Mouse (Mus musculus): Measurements from ENCODE around the gene Fgb. TPM values are rescaled to one million over a fixed set of nuclear protein-coding genes. Genes with fewer than 3 reads are reported as not detected.

Gene Fgb
- polyA plus RNA-seq, 1 experiment from 2014 or later: 0.78 TPM

DNA sequence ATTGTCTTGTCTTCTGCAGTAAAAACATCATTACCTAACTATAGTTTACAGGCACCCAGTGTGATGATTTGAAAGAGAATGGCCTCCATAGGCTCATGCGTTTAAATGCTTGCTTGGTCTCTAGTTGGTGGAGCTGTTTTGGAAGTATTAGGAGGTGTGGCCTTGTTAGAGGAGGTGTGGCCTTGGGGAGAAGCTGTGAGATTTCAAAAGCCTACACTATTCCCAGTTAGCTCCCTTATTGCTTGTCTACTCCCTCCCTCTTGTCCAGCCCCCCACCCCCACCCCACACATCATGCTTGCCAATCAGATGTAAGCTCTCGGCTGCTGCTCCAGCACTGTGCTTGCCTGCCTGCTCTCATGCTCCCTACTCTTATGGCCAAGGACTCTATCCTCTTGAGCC lies 7.4 kb upstream of the Fgb start:
- Histone ChIP-seq H3K27ac (ENCODE audit: low read length) (no peak overlapping the region), H3K36me3 (ENCODE audit: control insufficient read depth, insufficient read depth, low read length) (peaks cover 30% of the 10 kb centered on the region), H3K4me2 (ENCODE audit: low read depth, low read length) (no peak overlapping the region), H3K4me1 (replicated peaks; ENCODE audit: control insufficient read depth, insufficient read depth, low read length) (peaks cover 7% of the 10 kb centered on the region), H3K9ac (ENCODE audit: low read length) (no peak overlapping the region), H3K4me3 (ENCODE audit: low read length) (no peak overlapping the region), H3K9me3 (ENCODE audit: control insufficient read depth, low read length) (no peaks in the 10 kb centered on the region), H3K27me3 (ENCODE audit: control insufficient read depth, insufficient read depth, low read depth, low read length) (no peaks in the 10 kb centered on the region)
- ATAC-seq (ENCODE audit: low read depth): no peak
- WGBS: 92% methylated on average over 2 of the region's 2 CpGs

- Histone ChIP-seq H3K4me1 (replicated peaks; ENCODE audit: control insufficient read depth, insufficient read depth, low read length) (peaks cover 7% of the 10 kb centered on the region), H3K9me3 (ENCODE audit: control insufficient read depth, low read length) (no peaks in the 10 kb centered on the region), H3K4me2 (ENCODE audit: low read depth, low read length) (peak within 1 kb of the TSS; percentile 74), H3K4me3 (ENCODE audit: low read length) (peak within 1 kb of the TSS; percentile 88), H3K36me3 (ENCODE audit: control insufficient read depth, insufficient read depth, low read length) (peaks cover 16% of the 10 kb centered on the region), H3K9ac (ENCODE audit: low read length) (peak within 1 kb of the TSS; percentile 89), H3K27me3 (ENCODE audit: control insufficient read depth, insufficient read depth, low read depth, low read length) (no peaks in the 10 kb centered on the region), H3K27ac (ENCODE audit: low read length) (peak within 1 kb of the TSS; percentile 70)
- peak; percentile 100 for ATAC-seq (ENCODE audit: low read depth)
- whole genome bisulfite sequencing: under 1% methylated on average over 60 of the region's 61 CpGs
Measured at GRCm38 (mm10) chr3:83055281-83056038, 5.8 kb upstream of the Fgb start, which contains the start of gene Plrg1. Plrg1 (plus strand) TSS chr3:83055522.

DNA sequence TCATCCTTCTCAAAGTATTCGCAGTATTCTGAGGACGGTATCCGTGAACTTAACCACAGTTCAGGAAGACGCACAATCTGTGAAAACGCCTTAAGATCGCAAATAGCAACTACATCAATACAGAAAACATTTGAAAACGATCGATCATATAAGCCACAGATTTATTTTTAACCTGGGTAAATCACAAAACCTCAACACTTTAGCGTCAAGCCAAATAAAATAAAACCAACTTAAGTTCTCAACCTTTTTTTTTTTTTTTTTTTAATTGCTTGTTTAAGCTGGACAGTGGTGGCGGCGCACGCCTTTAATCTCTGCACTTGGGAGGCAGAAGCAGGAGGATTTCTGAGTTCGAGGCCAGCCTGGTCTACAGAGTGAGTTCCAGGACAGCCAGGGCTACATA lies 5.1 kb upstream of the Fgb start:
- Histone ChIP-seq H3K4me1 (replicated peaks; ENCODE audit: control insufficient read depth, insufficient read depth, low read length) (peaks cover 7% of the 10 kb centered on the region), H3K36me3 (ENCODE audit: control insufficient read depth, insufficient read depth, low read length) (peaks cover 11% of the 10 kb centered on the region), H3K9ac (ENCODE audit: low read length) (peak overlapping the region; percentile 57), H3K27me3 (ENCODE audit: control insufficient read depth, insufficient read depth, low read depth, low read length) (no peaks in the 10 kb centered on the region), H3K4me3 (ENCODE audit: low read length) (peak overlapping the region; percentile 88), H3K9me3 (ENCODE audit: control insufficient read depth, low read length) (no peaks in the 10 kb centered on the region), H3K4me2 (ENCODE audit: low read depth, low read length) (peak overlapping the region; percentile 49), H3K27ac (ENCODE audit: low read length) (no peak overlapping the region)
- 28% methylated on average over 13 of the region's 13 CpGs for WGBS
- ATAC-seq (ENCODE audit: low read depth): no peak

- Histone ChIP-seq H3K4me3 (ENCODE audit: low read length) (no peak overlapping the region), H3K4me1 (replicated peaks; ENCODE audit: control insufficient read depth, insufficient read depth, low read length) (peaks cover 7% of the 10 kb centered on the region), H3K27ac (ENCODE audit: low read length) (no peak overlapping the region), H3K9ac (ENCODE audit: low read length) (0 out of 2 replicates have a peak overlapping the region, but pooled peaks have one; percentile 26), H3K9me3 (ENCODE audit: control insufficient read depth, low read length) (no peaks in the 10 kb centered on the region), H3K4me2 (ENCODE audit: low read depth, low read length) (no peak overlapping the region), H3K27me3 (ENCODE audit: control insufficient read depth, insufficient read depth, low read depth, low read length) (no peaks in the 10 kb centered on the region), H3K36me3 (ENCODE audit: control insufficient read depth, insufficient read depth, low read length) (peaks cover 2% of the 10 kb centered on the region)
- WGBS: 25% methylated on average over 10 of the region's 10 CpGs
- ATAC-seq (ENCODE audit: low read depth): no peak
Measured at GRCm38 (mm10) chr3:83053758-83054157, 4.1 kb upstream of the Fgb start.

GRCm38 (mm10) chr3:83053126-83053525 lies 3.5 kb upstream of the Fgb start:
- Histone ChIP-seq H3K27ac (ENCODE audit: low read length) (no peak overlapping the region), H3K27me3 (ENCODE audit: control insufficient read depth, insufficient read depth, low read depth, low read length) (no peaks in the 10 kb centered on the region), H3K4me1 (replicated peaks; ENCODE audit: control insufficient read depth, insufficient read depth, low read length) (peaks cover 7% of the 10 kb centered on the region), H3K4me2 (ENCODE audit: low read depth, low read length) (no peak overlapping the region), H3K36me3 (ENCODE audit: control insufficient read depth, insufficient read depth, low read length) (no peaks in the 10 kb centered on the region; the same call in 1 of the 2 replicates), H3K4me3 (ENCODE audit: low read length) (no peak overlapping the region), H3K9me3 (ENCODE audit: control insufficient read depth, low read length) (no peaks in the 10 kb centered on the region), H3K9ac (ENCODE audit: low read length) (no peak overlapping the region)
- no peak for ATAC-seq (ENCODE audit: low read depth)
- 82% methylated on average over 7 of the region's 7 CpGs for WGBS

GRCm38 (mm10) chr3:83052102-83052501 lies 2.4 kb upstream of the Fgb start:
- no peaks in the 10 kb centered on the region for H3K9me3 ChIP-seq (ENCODE audit: control insufficient read depth, low read length)
- H3K4me2 ChIP-seq (ENCODE audit: low read depth, low read length): no peak overlapping the region
- WGBS: 73% methylated on average over 5 of the region's 5 CpGs
- H3K4me1 ChIP-seq (replicated peaks; ENCODE audit: control insufficient read depth, insufficient read depth, low read length): peaks cover 7% of the 10 kb centered on the region
- no peaks in the 10 kb centered on the region for H3K36me3 ChIP-seq (ENCODE audit: control insufficient read depth, insufficient read depth, low read length)
- no peaks in the 10 kb centered on the region for H3K27me3 ChIP-seq (ENCODE audit: control insufficient read depth, insufficient read depth, low read depth, low read length)
- no peak overlapping the region for H3K4me3 ChIP-seq (ENCODE audit: low read length)
- no peak overlapping the region for H3K9ac ChIP-seq (ENCODE audit: low read length)
- no peak for ATAC-seq (ENCODE audit: low read depth)
- no peak overlapping the region for H3K27ac ChIP-seq (ENCODE audit: low read length)

GRCm38 (mm10) chr3:83050661-83051060 lies 998 bp upstream of the Fgb start:
- Histone ChIP-seq H3K36me3 (ENCODE audit: control insufficient read depth, insufficient read depth, low read length) (no peaks in the 10 kb centered on the region), H3K9me3 (ENCODE audit: control insufficient read depth, low read length) (no peaks in the 10 kb centered on the region), H3K4me3 (ENCODE audit: low read length) (no peak overlapping the region), H3K27me3 (ENCODE audit: control insufficient read depth, insufficient read depth, low read depth, low read length) (no peaks in the 10 kb centered on the region), H3K9ac (ENCODE audit: low read length) (no peak overlapping the region), H3K27ac (ENCODE audit: low read length) (no peak overlapping the region), H3K4me2 (ENCODE audit: low read depth, low read length) (no peak overlapping the region), H3K4me1 (replicated peaks; ENCODE audit: control insufficient read depth, insufficient read depth, low read length) (no peaks in the 10 kb centered on the region)
- ATAC-seq (ENCODE audit: low read depth): no peak
- WGBS: 60% methylated on average over 5 of the region's 5 CpGs

DNA sequence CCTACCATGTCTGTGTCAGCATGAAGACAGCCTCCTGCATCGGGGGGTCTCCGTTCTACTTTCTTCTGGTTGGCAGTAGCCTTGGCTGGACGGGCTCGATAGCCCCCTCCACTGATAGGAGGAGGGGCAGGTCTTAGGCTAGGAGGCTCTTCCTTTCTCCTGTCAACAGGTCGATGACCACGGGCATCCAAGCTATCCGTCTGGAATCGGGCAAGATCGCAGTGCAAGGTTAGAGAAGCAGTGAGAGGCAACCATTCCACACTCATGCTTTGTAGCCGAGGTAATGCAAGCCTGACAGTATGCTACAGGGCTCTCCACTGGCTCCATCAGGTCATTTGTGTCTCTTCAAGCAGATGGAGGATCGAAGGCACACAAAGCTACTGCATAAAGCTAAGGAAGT lies 3.0 kb downstream of the Fgb start:
- Histone ChIP-seq H3K27ac (ENCODE audit: low read length) (no peak overlapping the region), H3K9ac (ENCODE audit: low read length) (no peak overlapping the region), H3K9me3 (ENCODE audit: control insufficient read depth, low read length) (no peaks in the 10 kb centered on the region), H3K27me3 (ENCODE audit: control insufficient read depth, insufficient read depth, low read depth, low read length) (no peaks in the 10 kb centered on the region), H3K36me3 (ENCODE audit: control insufficient read depth, insufficient read depth, low read length) (no peaks in the 10 kb centered on the region), H3K4me2 (ENCODE audit: low read depth, low read length) (no peak overlapping the region), H3K4me3 (ENCODE audit: low read length) (no peak overlapping the region), H3K4me1 (replicated peaks; ENCODE audit: control insufficient read depth, insufficient read depth, low read length) (no peaks in the 10 kb centered on the region)
- 82% methylated on average over 11 of the region's 11 CpGs for WGBS
- ATAC-seq (ENCODE audit: low read depth): no peak

- 80% methylated on average over 5 of the region's 5 CpGs for WGBS
- Histone ChIP-seq H3K4me2 (ENCODE audit: low read depth, low read length) (no peak overlapping the region), H3K36me3 (ENCODE audit: control insufficient read depth, insufficient read depth, low read length) (no peaks in the 10 kb centered on the region), H3K27me3 (ENCODE audit: control insufficient read depth, insufficient read depth, low read depth, low read length) (no peaks in the 10 kb centered on the region), H3K4me3 (ENCODE audit: low read length) (no peak overlapping the region), H3K4me1 (replicated peaks; ENCODE audit: control insufficient read depth, insufficient read depth, low read length) (no peaks in the 10 kb centered on the region), H3K27ac (ENCODE audit: low read length) (no peak overlapping the region), H3K9me3 (ENCODE audit: control insufficient read depth, low read length) (no peaks in the 10 kb centered on the region), H3K9ac (ENCODE audit: low read length) (no peak overlapping the region)
- ATAC-seq (ENCODE audit: low read depth): no peak
Measured at GRCm38 (mm10) chr3:83042451-83042850, 7.2 kb downstream of the Fgb start.

All from lung, embryonic 16.5 days (tissue).